Mouse (Mus musculus): Measurements from ENCODE around the gene Cyren.

The Cyren gene

DNA sequence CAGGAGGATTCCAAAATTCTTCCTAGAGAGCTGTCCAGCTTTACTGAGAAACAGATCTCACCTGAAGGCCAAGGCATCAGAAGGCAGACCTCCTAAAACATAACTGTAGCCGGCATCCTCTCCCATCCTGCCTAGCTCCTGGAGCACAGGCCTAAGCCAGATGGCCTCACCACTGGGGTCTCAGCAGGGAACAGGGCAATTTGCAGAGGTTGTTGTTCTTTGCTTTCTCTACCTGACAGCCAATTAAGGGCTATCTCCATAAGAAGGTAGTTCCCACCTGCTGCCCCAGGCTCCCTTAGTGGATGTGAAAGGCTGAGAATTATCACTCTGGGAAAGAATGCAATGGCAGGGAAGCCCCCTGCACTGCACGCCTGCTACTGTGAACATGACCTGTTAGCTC is 23.1 kb upstream of the Cyren start:
- no peak for DNase-seq (ENCODE audit: extremely low read depth, low read depth)

DNA sequence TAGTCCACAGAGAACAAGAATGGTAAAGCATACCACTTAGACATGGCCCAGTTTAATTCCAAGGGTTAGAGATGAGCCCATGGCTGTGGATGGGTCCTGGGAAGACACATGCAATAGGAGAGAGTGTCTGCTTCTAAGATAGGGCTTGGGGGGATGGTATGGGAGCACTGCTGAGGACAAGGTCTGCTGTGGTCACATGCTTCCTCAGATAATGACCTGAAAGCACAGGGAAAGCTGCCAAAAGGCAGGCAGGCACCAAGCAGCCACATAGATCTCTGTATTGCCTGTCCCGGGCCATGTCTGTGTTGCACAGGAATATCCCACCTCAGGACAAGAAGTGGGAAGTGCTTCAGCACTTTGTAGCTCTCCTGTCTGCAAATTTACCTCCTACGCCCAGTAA is 21.3 kb upstream of the Cyren start:
- DNase-seq (ENCODE audit: extremely low read depth, low read depth): no peak

DNA sequence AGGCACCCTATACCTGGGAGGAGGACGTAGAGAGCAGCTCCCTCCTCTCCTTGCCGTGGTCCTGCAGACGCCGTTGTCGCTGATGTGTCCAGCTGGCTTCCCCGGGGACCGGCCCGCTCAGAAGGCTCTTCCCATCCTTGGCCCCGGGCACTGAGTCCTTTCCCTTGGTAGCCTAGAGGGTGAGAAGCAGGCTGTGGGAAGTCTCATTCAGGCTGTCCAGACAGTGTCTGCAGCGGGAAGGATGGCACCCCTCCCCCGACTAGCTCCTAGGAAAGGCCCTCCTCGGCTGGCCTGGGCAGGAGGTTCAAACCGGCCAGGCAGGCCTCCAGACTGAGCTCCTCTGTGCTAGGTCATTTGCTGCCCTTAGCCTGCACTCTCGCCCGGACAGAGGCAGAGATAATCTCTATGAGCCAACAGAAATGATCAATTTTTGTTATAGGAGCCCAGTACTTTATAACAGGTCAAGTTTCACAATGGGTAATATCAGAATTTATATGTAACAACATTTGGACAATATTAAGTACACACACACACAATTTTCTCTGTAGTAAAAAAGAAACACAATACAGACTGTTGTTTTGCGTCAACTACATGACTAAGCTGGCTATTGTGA is 18.4 kb upstream of the Cyren start:
- DNase-seq (ENCODE audit: extremely low read depth, low read depth): no peak

DNA sequence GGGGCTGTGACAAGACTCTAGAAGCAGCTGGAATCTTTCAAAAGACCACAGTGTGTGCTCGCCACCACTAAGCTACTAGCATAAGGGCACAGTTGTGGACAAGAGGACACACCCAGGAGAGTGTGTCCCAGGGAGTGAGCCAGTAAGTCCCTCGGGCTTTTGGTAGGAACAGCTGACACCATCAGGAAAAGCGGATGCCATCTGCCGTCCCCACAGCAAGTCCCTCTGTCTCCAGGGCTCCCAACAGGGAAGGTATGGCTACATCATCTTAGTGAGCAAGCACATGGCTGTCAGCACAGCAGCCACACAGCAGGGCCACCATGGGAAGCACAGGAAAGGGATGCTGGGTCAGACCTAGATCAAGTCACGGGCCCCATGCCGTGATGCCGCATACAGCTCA is 17.7 kb upstream of the Cyren start:
- DNase-seq (ENCODE audit: extremely low read depth, low read depth): no peak

DNA sequence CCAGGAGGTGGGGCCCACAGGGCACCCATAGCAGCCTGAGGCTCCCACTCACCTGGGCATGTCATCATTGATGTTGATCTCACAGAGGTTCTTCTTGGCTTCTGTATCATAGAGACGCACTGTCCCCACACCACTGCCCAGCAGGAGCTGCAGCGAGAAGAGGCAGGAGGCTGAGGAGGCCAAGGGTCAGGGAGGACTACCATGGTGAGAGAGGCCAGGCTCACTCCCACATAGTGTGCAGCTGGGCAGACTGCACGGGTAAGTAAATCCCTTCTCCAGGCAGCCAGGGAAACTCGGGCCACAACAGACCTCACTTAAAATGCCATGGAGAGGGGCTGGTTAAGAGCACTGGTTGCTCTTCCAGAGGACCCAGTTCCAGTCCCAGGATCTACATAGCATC is 11.3 kb upstream of the Cyren start:
- no peak for DNase-seq (ENCODE audit: extremely low read depth, low read depth)

DNA sequence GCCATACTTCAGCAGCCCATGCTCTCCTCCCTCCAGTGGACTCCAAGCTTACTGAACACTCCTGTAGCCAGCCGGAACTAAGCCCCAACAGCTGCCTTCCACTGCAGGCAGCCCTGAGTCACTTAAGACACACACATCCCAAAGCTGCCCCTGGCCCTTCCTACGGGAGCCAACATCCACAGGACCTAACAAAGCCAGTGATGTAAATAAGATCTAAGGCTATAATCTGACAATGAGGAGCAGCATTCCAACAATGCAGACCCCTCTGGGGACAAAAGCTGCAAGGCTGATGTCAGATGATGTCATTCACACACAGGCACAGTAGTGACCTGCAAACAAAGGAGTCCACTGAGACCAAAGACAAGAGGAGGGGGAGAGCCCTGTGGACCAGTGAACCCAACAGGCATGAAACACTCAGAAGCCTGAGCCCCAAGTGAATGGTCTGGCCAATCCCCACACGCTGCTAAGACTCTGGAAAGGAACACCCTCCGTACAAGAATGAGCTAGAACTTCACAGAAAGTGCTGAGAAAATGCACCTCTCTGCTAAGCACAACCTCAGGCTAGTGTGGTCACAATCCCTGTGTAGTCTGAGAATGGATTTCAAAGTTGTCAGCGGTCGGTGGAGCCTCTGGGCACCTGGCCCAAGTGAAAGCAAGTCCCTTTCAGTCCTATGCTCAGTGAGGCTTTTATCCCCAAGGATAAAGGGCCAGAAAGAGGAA is 9.4 kb upstream of the Cyren start:
- DNase-seq (ENCODE audit: extremely low read depth, low read depth): no peak

DNA sequence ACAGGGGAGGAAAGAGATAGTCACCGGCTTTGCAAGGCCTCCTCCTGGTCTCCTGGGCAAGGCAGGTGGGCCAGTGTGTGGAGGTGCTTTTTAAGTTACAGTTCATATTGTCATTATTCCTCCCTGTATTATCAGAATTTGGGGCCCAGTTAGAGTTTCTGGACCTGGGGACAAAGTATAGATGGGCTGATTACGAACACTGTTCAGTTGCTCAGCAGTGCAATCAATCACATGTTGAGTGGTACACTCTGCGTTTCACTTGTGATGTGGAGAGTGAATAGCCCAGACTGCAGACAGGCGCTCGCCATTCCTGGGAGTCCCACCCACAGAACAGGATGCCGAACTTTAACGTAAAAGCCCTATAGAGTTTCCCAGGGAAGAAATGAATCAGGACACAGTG is 6.9 kb upstream of the Cyren start:
- DNase-seq (ENCODE audit: extremely low read depth, low read depth): no peak

DNA sequence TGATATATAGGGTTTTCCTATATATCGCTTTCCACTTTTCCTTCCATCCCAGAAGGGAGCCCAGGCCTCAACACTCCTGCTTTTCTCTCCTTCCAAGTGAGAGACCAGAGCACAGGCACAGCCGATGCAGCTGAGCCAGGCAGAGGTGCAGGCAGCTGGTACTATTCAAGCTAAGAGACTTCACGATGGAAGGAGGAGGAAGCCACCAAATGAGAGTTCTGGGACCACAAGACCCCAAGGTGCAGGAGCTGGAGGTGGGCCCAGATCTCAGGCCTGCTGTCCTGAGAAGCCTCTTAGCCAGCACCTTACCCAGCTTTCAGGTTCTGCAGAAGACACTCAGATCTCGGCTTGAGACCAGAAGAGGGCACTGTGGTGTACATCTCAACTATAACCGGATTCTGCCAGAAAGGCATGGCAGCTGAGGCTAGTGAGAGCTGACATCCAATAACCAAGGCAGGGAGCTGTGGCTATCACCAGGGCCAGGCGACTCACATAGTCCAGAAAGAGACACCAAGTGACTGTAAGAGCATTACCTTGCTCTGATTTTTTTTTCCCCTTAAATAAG is 2.1 kb upstream of the Cyren start:
- no peak for DNase-seq (ENCODE audit: extremely low read depth, low read depth)

DNA sequence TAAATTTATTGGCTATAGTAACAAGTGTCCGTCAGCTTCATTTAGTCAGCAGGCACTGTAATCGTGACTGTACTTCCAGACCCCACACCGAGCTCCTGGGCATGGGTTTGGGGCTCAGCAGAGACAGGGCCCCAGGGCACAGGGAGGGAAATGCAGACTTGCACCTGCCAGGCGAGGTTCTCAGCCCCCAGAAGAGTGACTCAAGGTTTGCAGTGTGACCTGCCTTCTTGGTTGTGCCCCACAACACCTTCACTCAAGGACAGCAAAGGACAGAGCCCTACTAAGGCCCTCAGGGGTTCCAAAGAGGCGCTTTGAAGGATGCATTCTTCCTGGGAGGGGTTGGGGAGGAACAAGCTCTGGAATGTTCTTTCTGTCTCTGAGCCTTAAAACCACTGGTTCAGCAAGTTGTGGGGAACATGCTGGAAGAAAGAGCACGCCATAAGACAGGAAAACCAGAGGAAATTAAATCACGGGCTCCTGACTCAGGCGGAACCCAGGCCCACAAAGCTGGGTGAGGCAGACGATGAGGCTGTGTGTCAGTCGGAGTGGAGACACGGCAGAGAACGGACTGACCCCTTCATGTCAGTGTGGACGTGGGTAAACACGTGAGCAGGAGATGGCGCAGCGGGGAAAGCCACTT is 1.4 kb upstream of the Cyren start:
- DNase-seq (ENCODE audit: extremely low read depth, low read depth): no peak

DNA sequence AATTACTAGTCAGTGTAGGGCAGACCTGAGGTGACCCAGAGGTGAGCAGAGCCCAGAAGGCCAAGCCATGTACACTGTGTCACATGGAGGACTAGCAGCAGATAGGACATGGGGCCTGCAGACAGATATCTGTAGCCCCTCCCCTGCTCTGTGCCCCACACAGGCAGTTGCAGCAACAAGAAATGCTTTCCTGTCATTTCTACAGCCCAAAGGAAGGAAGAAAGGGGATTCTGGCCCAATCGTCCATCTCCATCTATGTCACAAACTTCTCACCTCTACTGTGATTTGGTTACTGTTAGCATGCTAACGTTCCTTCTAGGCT is 1.1 kb downstream of the Cyren start:
- DNase-seq (ENCODE audit: extremely low read depth, low read depth): no peak

DNA sequence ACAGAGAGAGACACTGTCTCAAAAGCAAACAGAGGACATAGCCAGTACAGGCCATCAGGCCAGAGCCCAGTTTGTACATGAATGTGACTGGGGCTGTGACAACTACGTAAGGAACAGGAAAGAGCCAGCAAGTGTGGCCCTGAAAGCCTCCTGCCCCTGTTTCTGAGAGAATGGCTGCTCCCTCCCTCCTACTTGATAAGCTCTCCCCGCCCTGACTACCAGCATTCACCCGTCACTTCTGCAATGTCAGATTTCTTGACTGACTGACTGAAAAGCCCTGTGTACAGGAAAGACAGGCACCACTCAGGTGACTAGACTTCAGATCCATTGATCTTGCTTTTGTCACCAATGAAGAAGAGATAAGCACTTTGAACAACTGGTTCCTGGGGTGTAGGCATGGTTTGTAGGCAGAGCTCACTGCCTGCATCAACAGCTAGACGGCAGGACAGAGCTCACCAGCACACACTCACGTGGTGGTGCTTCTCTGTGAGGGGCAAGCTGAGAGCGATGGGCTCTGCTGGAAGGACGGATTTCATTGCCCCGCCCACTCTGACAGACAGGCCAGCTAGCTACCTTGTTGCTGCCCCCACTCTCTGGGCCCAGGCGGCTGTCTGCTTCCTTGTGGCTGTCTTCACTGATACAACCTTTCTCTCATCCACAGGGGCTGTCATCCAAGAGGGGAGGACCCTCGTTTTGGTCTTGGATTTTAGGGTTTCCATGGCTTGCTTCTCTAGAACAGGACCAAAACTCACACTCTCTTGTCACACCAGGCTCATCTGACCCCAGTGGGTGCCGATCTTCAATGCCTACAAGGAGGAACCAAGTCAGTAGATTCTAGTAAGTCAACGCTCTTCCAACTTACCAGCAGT is 1.7 kb downstream of the Cyren start:
- DNase-seq (ENCODE audit: extremely low read depth, low read depth): peak; percentile 77

DNA sequence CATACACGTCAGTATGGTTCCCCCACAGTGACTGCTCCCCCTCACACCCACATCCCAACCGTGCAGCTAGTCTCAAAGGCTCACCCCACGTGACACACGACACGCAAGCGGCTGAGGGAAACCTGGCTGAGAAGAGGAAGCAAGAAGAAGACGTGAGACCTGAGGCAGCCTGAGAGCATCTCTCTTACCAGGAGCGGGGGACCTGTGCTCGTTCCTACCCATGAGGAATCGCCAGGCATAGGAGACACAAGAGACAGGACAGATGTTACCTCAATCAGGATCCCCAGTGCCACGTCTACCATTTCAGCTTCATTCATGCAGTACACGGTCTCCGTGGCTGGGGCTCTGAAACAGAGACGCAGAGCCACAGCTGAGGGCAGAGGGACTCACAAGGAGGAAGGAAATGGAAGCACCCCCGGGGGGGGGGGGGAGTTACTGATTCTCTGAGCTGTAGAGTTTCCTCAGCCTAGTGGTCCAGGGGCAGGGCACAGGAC is 2.5 kb downstream of the Cyren start:
- DNase-seq (ENCODE audit: extremely low read depth, low read depth): peak; percentile 79

DNA sequence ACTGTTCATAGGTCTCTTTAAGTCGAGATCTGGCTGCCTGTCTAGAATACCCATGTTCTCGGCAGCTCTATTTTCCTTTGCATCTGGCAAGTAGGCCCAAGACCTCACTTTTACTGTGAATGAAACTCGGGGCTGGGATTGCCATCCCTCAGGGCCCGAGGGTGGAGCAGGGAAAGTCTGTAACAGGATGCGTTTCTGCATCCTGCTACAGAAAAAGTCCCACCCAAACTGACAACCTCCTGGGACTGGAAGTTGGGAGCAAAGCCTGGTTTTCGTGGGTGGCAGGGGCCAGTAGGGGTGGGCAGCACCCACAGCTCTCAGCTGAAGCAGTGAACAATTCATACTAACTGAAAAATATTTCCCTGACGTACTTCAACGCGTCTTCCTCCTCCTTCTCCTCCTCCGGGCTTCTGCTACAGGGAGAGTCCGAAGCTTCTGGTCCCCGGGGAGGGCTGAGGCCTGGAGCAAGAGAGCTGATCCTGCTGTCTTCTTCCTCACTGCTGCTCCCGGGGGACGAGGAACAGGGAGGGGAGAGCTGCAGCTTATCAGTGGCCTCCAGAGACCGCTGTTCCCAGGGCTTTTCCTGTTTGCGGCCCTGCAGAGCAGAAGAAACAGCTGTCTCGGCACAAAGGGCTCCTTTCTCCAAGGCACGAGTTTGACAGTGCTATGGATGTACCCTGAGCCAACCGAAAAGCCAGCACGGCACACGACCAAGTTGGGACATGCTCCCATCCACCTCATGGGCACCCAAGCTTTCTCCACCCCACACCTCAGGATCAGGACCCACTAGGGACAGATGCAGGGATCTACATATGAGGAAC is 3.5 kb downstream of the Cyren start:
- peak; percentile 90 for DNase-seq (ENCODE audit: extremely low read depth, low read depth)

DNA sequence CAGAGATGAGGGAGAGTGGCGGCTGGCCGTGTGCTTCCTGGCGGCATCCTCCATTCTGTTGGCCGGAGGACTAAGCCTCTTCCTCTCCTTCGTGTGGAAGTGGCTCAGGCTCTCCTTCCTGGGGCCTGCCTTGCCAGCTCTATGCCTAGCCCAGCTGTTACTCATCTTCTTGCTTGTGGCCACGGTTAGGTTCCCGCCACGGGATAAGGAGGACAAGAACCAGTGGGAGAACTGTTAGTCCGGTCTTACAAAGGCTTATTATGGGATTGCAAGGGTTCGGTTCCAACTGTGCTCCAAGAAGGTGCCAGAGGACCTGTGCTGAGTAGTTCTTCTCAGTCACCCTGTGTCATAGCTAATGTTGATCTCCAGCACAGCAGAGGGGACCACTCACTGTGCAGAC is 5.0 kb downstream of the Cyren start:
- no peak for DNase-seq (ENCODE audit: extremely low read depth, low read depth)

DNA sequence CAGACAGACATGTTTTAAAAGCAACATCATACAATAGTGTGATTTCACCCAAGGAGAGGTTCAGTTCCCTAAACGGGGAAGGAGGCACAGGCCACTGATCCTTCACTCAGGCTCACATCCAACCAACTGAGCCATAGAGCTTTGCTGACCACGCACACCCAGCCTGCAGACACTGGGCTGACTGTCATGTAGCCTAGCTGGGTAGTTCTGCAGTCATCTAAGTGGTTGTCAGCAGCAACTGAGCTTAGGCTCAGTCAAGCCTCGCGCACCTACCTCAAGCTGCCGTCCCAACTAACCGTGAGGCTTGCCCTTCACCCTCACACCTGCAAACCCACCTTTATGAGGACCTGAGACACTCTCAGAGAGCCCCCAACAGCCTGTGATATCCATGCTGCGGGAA is 5.9 kb downstream of the Cyren start:
- DNase-seq (ENCODE audit: extremely low read depth, low read depth): no peak

DNA sequence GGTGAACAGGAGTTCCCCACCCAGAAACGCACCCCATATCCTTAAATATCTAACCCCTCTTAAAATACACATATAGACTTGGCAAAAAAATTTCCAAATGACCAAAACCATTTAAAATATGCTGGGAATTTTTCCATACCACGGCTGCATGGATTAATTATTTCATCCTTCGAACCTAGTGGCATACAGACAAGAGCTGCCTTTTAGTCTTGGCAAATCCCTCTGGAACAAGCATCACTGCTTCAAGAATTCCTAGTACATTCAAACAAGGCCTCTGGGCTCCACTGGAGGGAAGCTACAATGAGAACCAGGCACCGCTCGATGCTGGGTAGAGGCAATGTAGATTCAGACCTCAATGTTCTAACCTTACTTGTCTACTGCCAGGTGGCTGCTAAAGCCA is 7.1 kb downstream of the Cyren start:
- DNase-seq (ENCODE audit: extremely low read depth, low read depth): no peak

DNA sequence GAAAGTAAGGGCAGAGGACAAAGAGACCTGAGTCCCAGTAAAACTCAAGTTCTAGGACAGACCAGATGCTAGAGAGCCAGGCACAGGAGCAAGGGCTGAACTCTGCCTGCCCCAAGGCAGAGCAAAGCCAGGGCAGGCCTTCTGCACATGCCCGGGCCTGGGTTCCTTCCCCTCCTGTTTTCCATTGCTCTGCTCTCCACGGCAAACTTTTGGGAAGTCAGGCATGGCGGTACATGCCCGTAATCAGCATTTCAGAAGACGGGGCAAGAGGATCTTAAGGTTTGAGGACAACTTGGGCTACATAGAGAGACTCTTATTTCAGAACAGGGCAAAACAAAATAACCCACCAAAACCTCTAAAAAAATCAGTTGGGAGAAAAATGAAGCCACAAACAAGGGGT is 7.7 kb downstream of the Cyren start:
- no peak for DNase-seq (ENCODE audit: extremely low read depth, low read depth)

DNA sequence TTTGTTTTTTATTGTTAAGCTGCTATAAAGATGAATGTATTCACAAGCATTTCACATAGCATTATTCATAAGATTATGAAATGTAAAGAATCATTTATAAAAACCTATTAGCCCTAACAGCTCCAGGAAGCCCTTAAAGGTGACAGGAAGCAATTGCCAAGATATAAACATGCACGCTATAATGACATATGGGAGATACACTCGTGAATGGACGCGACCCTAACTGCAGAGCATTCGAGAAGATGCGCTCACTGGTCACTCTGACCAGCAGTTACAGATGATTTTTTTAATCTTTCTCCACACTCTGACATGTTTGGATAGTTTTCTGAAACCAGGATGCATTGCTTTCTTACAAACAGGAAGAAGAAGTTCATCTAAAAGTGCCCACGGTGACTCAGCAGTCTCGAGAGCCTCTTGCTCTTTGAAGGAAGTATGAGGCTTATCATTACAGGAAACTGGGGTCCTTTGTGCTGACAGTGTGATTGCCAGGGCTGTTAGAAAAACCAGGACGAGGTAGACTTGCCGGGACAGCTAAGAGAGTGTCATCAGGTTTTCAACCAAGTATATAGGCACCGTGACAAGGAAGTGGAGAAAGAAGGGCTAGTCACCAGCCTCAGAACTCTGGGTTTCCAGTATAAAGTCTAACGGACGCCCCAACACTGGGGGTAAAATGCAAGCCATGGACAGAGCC is 8.5 kb downstream of the Cyren start:
- DNase-seq (ENCODE audit: extremely low read depth, low read depth): peak; percentile 99

DNA sequence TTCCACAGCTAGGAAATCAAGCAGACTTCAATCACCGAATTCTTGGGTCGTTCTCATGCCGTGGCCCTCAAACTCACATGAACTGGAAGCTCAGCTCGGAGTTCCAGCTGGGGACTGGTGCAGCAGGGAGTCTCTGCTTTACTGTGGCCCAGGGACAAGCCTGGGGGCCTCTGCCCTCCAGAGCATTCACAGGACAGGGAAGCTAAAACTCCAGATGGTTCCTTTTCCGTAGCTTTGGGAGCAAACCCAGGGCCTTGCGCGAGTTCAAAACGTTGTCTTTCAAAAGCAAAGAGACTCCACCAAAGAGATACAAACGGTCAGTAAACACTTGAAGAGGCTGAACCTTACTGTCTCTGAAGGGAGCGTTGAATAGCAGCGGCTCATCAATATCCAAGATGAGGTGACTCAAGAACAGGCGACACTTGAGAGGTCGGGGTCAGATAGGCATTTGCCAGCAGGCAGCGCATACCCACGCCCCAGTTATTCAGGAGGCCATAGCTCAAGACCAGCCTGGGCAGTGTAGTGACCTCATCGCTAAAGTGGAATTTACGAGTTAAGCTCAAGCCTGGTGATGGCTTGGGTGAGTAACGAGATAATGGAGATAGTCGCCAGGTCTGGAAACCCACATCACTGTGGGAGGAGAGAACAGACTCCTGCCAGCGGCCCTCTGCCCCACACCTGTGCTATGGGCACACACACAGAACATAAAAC is 9.2 kb downstream of the Cyren start:
- no peak for DNase-seq (ENCODE audit: extremely low read depth, low read depth)

DNA sequence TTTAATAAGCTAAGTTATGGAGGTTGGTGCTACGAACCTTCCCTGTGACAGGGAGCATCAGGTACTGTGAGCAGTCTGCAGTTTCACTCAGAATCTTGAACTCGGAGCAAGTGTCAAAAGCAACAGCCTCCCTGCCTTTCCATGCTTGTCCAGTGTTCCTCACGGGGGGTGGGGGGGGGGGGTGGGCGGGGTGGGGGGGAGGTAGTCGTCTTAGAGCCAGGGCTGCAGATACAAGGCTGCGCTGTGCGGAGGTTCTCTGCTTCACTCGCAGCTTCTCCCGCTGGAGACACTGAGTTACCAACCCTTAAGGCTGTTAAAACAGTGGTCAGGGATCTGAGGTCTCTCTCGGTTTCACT is 9.9 kb downstream of the Cyren start:
- no peak for DNase-seq (ENCODE audit: extremely low read depth, low read depth)

Measured in MEL-GATA-1-ER (cell line).